Mouse (Mus musculus): ENCODE data around the gene Il12rb1.

Il12rb1 gene

GRCm38 (mm10) chr8:70808239-70808638 is at the start of gene Il12rb1:
Gene Il12rb1 (plus strand): TSS chr8:70808449.
- ATAC-seq (ENCODE audit: low TSS enrichment): no peak

- ATAC-seq (ENCODE audit: low TSS enrichment): no peak
Measured at GRCm38 (mm10) chr8:70758616-70759561, 49.4 kb upstream of the Il12rb1 start.

GRCm38 (mm10) chr8:70760350-70760749 is 47.9 kb upstream of the Il12rb1 start:
- ATAC-seq (ENCODE audit: low TSS enrichment): peak; percentile 2; the same call in 1 of the 2 replicates

GRCm38 (mm10) chr8:70760775-70761406 is 47.4 kb upstream of the Il12rb1 start, which contains the start of gene Mpv17l2:
Gene Mpv17l2 (minus strand): TSS chr8:70760946.
- peak; percentile 82 for ATAC-seq (ENCODE audit: low TSS enrichment)

- no peak for ATAC-seq (ENCODE audit: low TSS enrichment)
Measured at GRCm38 (mm10) chr8:70762118-70762517, 46.1 kb upstream of the Il12rb1 start.

- ATAC-seq (ENCODE audit: low TSS enrichment): no peak
Measured at GRCm38 (mm10) chr8:70763354-70763753, 44.9 kb upstream of the Il12rb1 start.

GRCm38 (mm10) chr8:70764026-70764425 is 44.2 kb upstream of the Il12rb1 start:
- no peak for ATAC-seq (ENCODE audit: low TSS enrichment)

- no peak for ATAC-seq (ENCODE audit: low TSS enrichment)
Measured at GRCm38 (mm10) chr8:70764676-70765075, 43.6 kb upstream of the Il12rb1 start.

- ATAC-seq (ENCODE audit: low TSS enrichment): no peak
Measured at GRCm38 (mm10) chr8:70765329-70765728, 42.9 kb upstream of the Il12rb1 start.

GRCm38 (mm10) chr8:70765838-70766570 is 42.2 kb upstream of the Il12rb1 start:
- no peak for ATAC-seq (ENCODE audit: low TSS enrichment)

GRCm38 (mm10) chr8:70766571-70767440 is 41.4 kb upstream of the Il12rb1 start:
- no peak; the same call in 1 of the 2 replicates for ATAC-seq (ENCODE audit: low TSS enrichment)

- ATAC-seq (ENCODE audit: low TSS enrichment): no peak
Measured at GRCm38 (mm10) chr8:70767503-70767902, 40.7 kb upstream of the Il12rb1 start.

- no peak for ATAC-seq (ENCODE audit: low TSS enrichment)
Measured at GRCm38 (mm10) chr8:70768231-70768776, 39.9 kb upstream of the Il12rb1 start.

- ATAC-seq (ENCODE audit: low TSS enrichment): no peak
Measured at GRCm38 (mm10) chr8:70768956-70769355, 39.3 kb upstream of the Il12rb1 start.

- ATAC-seq (ENCODE audit: low TSS enrichment): peak; percentile 72
Measured at GRCm38 (mm10) chr8:70769359-70769758, 38.9 kb upstream of the Il12rb1 start.

- no peak for ATAC-seq (ENCODE audit: low TSS enrichment)
Measured at GRCm38 (mm10) chr8:70769858-70770257, 38.4 kb upstream of the Il12rb1 start.

GRCm38 (mm10) chr8:70770748-70771147 is 37.5 kb upstream of the Il12rb1 start:
- ATAC-seq (ENCODE audit: low TSS enrichment): no peak

GRCm38 (mm10) chr8:70771217-70771616 is 37.0 kb upstream of the Il12rb1 start:
- no peak for ATAC-seq (ENCODE audit: low TSS enrichment)

- no peak for ATAC-seq (ENCODE audit: low TSS enrichment)
Measured at GRCm38 (mm10) chr8:70772075-70772474, 36.2 kb upstream of the Il12rb1 start.

GRCm38 (mm10) chr8:70772890-70773289 is 35.4 kb upstream of the Il12rb1 start:
- ATAC-seq (ENCODE audit: low TSS enrichment): no peak

- ATAC-seq (ENCODE audit: low TSS enrichment): no peak
Measured at GRCm38 (mm10) chr8:70773410-70773809, 34.8 kb upstream of the Il12rb1 start.
